Mouse (Mus musculus) retina, embryonic 14.5 days (tissue): ENCODE measurements around the gene Pmp22.

Experiments
- DNase-seq: peaks from one replicate; pipeline ENCODE4 v3.0.0-alpha.2; 2015; ENCODE audit warnings: low spot score

The Pmp22 gene

DNA sequence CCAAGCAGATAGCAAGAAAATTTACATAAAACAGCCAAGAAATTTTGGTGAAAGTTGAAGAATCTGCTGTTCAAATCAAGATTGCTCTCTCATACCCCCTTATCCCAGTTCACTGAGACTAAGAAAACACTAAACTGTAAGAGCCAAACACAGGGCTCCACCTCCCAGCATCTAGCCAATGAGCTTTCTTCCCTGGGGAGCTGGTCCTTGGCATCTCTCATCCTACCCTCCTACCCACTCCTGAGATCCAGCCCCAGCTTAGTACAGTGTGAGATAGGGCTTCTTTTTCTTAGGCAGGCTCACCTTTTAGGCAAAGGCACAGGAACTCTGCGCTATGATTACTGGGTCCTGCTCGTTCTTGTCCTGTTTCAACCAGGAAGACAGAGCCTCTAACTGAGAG lies 34.0 kb downstream of the Pmp22 start:
- no peak for DNase-seq

GRCm38 (mm10) chr11:63163550-63163949 lies 34.8 kb downstream of the Pmp22 start:
- DNase-seq = no peak

DNA sequence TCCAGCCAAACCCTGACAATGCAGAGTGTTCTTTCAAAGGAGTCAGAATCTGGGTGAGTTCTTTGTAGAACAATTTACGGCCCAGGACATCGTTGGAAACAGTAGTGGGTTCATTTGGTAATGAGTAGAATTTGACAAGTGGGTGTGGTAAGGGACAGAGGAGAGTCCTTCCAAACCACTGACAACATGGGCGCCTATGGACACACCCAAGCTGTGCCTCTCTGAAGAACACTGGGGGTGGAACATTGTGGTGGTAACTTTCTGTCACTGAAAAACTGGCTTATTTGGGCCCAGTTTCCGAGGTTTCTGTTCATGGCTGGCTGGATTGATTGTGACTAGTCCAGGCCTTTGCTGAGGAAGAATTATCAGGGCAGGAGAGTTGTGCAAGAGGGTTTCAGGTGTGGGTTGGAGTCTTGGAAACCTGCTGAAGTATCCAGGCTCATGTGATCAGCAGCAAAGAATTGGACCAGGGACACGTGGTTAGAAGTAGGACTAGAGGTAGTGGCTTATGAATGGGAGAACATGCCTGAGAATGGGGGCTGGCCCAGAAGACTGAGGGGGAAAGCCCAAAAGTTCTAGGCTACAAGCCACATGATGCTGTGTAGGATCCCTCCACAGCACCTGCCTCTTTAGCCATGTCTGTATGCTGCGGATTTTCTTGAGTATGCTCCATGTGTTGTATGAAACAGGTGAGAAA lies 35.4 kb downstream of the Pmp22 start:
- no peak for DNase-seq

GRCm38 (mm10) chr11:63164756-63165484 lies 36.1 kb downstream of the Pmp22 start:
- DNase-seq = peak; percentile 68

DNA sequence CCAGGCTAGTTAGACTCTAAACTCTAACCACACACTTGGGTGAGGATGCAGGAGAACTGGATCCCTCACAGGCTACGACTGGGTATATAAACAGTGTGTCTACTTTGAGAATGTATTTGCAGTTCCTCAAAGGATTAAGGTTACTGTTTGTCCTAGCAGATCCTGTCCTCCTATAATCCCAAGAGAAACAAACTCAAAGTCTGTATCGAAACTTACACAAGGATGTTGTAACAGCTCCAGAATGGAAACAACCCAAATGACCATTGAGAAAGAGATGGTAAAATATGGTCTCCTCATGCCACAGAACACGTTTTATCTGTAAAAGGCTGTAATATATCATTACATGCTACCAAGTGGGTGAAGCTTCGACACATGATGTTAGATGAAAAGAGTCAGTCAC lies 39.0 kb downstream of the Pmp22 start:
- DNase-seq = no peak

DNA sequence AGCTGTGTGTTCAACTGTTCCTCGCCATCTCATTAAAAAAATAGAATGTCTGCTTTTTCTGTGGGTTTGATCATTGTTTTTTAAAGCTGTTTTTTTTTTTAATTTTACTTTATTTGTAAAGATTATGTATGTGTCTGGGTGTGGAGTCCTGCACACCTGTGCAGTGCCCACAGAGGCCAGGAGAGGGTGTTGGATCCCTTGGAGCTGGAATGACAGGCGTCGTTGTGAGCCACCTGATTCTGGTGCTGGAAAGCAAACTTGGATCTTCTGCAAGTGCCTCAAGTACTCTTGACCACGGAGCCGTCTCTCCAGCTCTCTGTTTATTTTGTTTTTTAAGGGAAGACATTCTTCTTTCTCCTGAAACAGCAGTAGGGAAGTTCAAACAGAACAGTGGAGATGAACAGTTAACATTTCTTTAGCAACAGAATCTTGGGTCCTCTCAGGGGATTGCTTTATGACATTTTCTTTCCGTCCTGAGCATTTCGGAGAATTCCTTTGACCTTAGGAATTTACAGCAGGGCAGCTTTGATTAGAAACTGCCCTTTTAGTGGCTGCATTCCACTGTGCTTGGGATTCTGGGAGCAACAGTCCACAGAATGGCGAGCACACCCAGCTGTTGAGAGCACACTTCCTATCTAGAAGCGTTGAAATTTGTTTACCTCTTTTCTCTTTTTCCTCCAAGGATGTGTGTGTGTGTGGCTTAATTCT lies 39.9 kb downstream of the Pmp22 start:
- no peak for DNase-seq

- peak; percentile 52 for DNase-seq
These were observed 43.2 kb downstream of the Pmp22 start for GRCm38 (mm10) chr11:63171977-63172376.

DNA sequence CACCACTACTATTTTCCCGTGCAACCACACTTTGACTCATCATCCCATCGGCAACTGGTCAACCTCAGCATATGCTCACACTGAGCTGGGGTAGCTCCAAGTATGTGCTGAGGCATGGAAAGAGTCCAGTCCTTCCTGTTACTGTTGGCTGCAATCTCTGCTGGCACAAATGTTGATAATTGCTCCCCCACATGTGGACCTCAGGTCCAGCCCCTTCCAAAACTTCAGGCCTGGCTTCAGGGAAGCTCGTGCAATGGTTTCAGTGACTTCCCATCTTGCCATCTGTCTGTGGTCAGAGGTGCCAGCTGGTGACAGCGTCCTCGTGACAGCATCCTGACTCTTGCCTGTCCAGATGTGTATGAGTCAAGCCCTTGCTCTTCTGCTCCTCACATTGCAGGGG lies 44.8 kb downstream of the Pmp22 start:
- DNase-seq = no peak

DNA sequence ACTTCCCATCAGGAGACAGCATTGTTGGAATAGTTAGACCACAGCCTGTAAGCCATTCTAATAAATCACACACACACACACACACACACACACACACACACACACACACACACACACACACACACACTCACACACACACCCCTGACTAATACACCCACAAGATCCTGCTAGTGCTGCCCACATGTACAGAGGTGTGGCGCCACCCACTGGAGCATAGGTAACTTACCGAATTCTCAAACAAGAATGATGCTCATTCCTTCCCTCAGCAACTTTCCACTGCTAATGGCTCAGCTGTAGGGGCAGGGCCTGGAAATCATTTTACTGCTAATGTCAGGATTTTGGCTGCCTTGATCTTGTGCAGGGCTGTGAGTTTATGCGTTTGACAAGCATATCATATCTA lies 46.5 kb downstream of the Pmp22 start:
- peak; percentile 14 for DNase-seq

- no peak for DNase-seq
These were observed 47.6 kb downstream of the Pmp22 start for GRCm38 (mm10) chr11:63176416-63176815.

GRCm38 (mm10) chr11:63180262-63181101 lies 51.7 kb downstream of the Pmp22 start:
- peak; percentile 11 for DNase-seq

DNA sequence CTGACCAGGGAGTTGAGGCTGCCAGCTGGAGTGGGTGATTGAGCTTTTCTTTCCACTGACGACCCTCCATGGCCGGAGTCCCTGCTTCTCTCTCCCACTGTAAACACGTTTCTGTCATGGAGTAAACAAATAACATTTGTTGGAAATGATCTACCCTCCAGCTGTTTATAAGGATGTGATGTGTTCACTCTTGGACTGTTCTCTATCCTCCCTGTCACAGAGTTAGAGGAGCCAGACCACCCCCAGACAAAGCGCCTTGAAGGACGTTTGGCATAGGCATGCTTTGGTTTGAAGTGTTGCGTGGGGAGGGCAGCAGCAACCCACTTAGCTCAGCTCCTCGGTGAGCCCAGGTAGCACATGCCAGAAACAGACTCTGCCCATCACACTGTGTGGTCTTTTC lies 60.0 kb downstream of the Pmp22 start:
- DNase-seq = no peak

- DNase-seq = no peak
These were observed 69.3 kb downstream of the Pmp22 start for GRCm38 (mm10) chr11:63198070-63198469.

- no peak for DNase-seq
These were observed 73.3 kb downstream of the Pmp22 start for GRCm38 (mm10) chr11:63201989-63202535.
